Mouse (Mus musculus) limb, embryonic 15.5 days (tissue): Measurements from ENCODE around the gene Gm49380. TPM values are rescaled to one million over a fixed set of nuclear protein-coding genes. Genes with fewer than 3 reads are reported as not detected.
A peak's percentile ranks its signal among the peaks of the same experiment; 100 is the strongest.

ENCODE experiments used
- ATAC-seq: fragments of 200-750 bp; cut with Nextera tagmentation; 2 replicates; pipeline ENCODE4 v1.8.0; 2017; ENCODE audit warnings: low read depth, moderate TSS enrichment; ENCODE audit not compliant: insufficient number of reproducible peaks, low FRiP score, low TSS enrichment
- H3K27ac ChIP-seq: fragments of 300-500 bp; sonication (generic); 2 replicates; pipeline ENCODE4 v1.5.1; 2015; ENCODE audit warnings: moderate library complexity, mild to moderate bottlenecking, inconsistent platforms
- H3K27me3 ChIP-seq: fragments of 300-500 bp; sonication (generic); 2 replicates; pipeline ENCODE4 v1.6.1; 2015; ENCODE audit warnings: inconsistent platforms
- H3K36me3 ChIP-seq: fragments of 300-500 bp; sonication (generic); 2 replicates; pipeline ENCODE4 v1.6.1; 2015; ENCODE audit warnings: inconsistent platforms
- H3K4me1 ChIP-seq: fragments of 300-500 bp; sonication (generic); 2 replicates; pipeline ENCODE4 v1.6.1; 2015; ENCODE audit warnings: inconsistent platforms
- H3K4me2 ChIP-seq: fragments of 300-500 bp; sonication (generic); 2 replicates; pipeline ENCODE4 v1.6.1; 2015; ENCODE audit warnings: mild to moderate bottlenecking, inconsistent platforms
- H3K4me3 ChIP-seq: fragments of 300-500 bp; sonication (generic); 2 replicates; pipeline ENCODE4 v1.5.1; 2015; ENCODE audit warnings: mild to moderate bottlenecking, inconsistent platforms
- H3K9ac ChIP-seq: fragments of 300-500 bp; sonication (generic); 2 replicates; pipeline ENCODE4 v1.6.1; 2015; ENCODE audit warnings: inconsistent platforms
- H3K9me3 ChIP-seq: fragments of 300-500 bp; sonication (generic); 2 replicates; pipeline ENCODE4 v1.6.1; 2016; ENCODE audit warnings: inconsistent platforms
- WGBS: fragments of 180-500 bp; shearing (Covaris S2); methylation state at CpG from one replicate; pipeline ENCODE4 v1.1.7; 2015; 5-methylcytosine and 5-hydroxymethylcytosine counted together
- polyA plus RNA-seq: library from polyadenylated mRNA; unstranded; fragments of >200 nt; fragmentation: Nextera tagmentation; extraction: Ambion mirVana; gene quantifications from 2 replicates; pipeline ENCODE4 v1.2.1, GENCODE M21; 2015

Gene Gm49380
- polyA plus RNA-seq, 1 experiment from 2014 or later = 0.28 TPM

GRCm38 (mm10) chr9:44086960-44087359 is 26.3 kb downstream of the Gm49380 start:
- Histone ChIP-seq H3K4me2 (no peak overlapping the region), H3K9ac (no peak overlapping the region), H3K4me1 (peaks cover 45% of the 10 kb centered on the region), H3K27ac (no peak overlapping the region), H3K36me3 (peaks cover 11% of the 10 kb centered on the region), H3K9me3 (no peaks in the 10 kb centered on the region), H3K4me3 (no peak overlapping the region), H3K27me3 (peaks cover 8% of the 10 kb centered on the region; the same call in 1 of the 2 replicates)
- 47% methylated on average over 10 of the region's 10 CpGs for WGBS
- no peak for ATAC-seq

GRCm38 (mm10) chr9:44085741-44086665 is 27.3 kb downstream of the Gm49380 start:
- H3K4me1 ChIP-seq = peaks cover 52% of the 10 kb centered on the region
- WGBS = 68% methylated on average over 15 of the region's 15 CpGs
- H3K27me3 ChIP-seq = peaks cover 8% of the 10 kb centered on the region; the same call in 1 of the 2 replicates
- no peak for ATAC-seq
- no peaks in the 10 kb centered on the region for H3K9me3 ChIP-seq
- no peak overlapping the region for H3K9ac ChIP-seq
- peaks cover 2% of the 10 kb centered on the region for H3K36me3 ChIP-seq
- peak overlapping the region; percentile 98; the same call in 1 of the 2 replicates for H3K4me2 ChIP-seq
- H3K27ac ChIP-seq = no peak overlapping the region
- peak overlapping the region; percentile 61; the same call in 1 of the 2 replicates for H3K4me3 ChIP-seq

GRCm38 (mm10) chr9:44085276-44085675 is 28.0 kb downstream of the Gm49380 start:
- Histone ChIP-seq H3K9me3 (no peaks in the 10 kb centered on the region), H3K36me3 (no peaks in the 10 kb centered on the region), H3K27ac (no peak overlapping the region), H3K4me3 (peak overlapping the region; percentile 61), H3K4me2 (peak overlapping the region; percentile 98), H3K27me3 (peaks cover 8% of the 10 kb centered on the region; the same call in 1 of the 2 replicates), H3K9ac (peak overlapping the region; percentile 47), H3K4me1 (peaks cover 59% of the 10 kb centered on the region)
- WGBS = 4% methylated on average over 10 of the region's 10 CpGs
- no peak for ATAC-seq

GRCm38 (mm10) chr9:44084659-44085229 is 28.6 kb downstream of the Gm49380 start:
- H3K4me3 ChIP-seq = peak overlapping the region; percentile 61
- no peaks in the 10 kb centered on the region for H3K36me3 ChIP-seq
- WGBS = under 1% methylated on average over 62 of the region's 62 CpGs
- ATAC-seq = peak; percentile 52
- H3K27ac ChIP-seq = no peak overlapping the region
- H3K4me1 ChIP-seq = peaks cover 63% of the 10 kb centered on the region
- peak overlapping the region; percentile 47 for H3K9ac ChIP-seq
- H3K9me3 ChIP-seq = no peaks in the 10 kb centered on the region
- peak overlapping the region; percentile 98 for H3K4me2 ChIP-seq
- peaks cover 8% of the 10 kb centered on the region; the same call in 1 of the 2 replicates for H3K27me3 ChIP-seq

GRCm38 (mm10) chr9:44084236-44084635 is 29.1 kb downstream of the Gm49380 start:
- H3K9me3 ChIP-seq = no peaks in the 10 kb centered on the region
- H3K9ac ChIP-seq = peak overlapping the region; percentile 47
- no peaks in the 10 kb centered on the region for H3K36me3 ChIP-seq
- 0 out of 2 replicates have a peak overlapping the region, but pooled peaks have one; percentile 5 for H3K27ac ChIP-seq
- H3K4me2 ChIP-seq = peak overlapping the region; percentile 98
- peak overlapping the region; percentile 61 for H3K4me3 ChIP-seq
- no peak for ATAC-seq
- under 1% methylated on average over 14 of the region's 14 CpGs for WGBS
- peaks cover 8% of the 10 kb centered on the region; the same call in 1 of the 2 replicates for H3K27me3 ChIP-seq
- peaks cover 67% of the 10 kb centered on the region for H3K4me1 ChIP-seq

- Histone ChIP-seq H3K9me3 (no peaks in the 10 kb centered on the region), H3K4me1 (peaks cover 71% of the 10 kb centered on the region), H3K36me3 (no peaks in the 10 kb centered on the region), H3K9ac (no peak overlapping the region), H3K27me3 (peaks cover 8% of the 10 kb centered on the region; the same call in 1 of the 2 replicates), H3K4me2 (peak overlapping the region; percentile 98), H3K27ac (0 out of 2 replicates have a peak overlapping the region, but pooled peaks have one; percentile 5), H3K4me3 (peak overlapping the region; percentile 61; the same call in 1 of the 2 replicates)
- 13% methylated on average over 23 of the region's 23 CpGs for WGBS
- no peak for ATAC-seq
These were observed 29.7 kb downstream of the Gm49380 start for GRCm38 (mm10) chr9:44083392-44084121.

- Histone ChIP-seq H3K9me3 (no peaks in the 10 kb centered on the region), H3K4me3 (no peak overlapping the region), H3K4me1 (peaks cover 70% of the 10 kb centered on the region), H3K9ac (no peak overlapping the region), H3K4me2 (no peak overlapping the region), H3K27me3 (peaks cover 8% of the 10 kb centered on the region; the same call in 1 of the 2 replicates), H3K27ac (no peak overlapping the region), H3K36me3 (no peaks in the 10 kb centered on the region)
- no peak for ATAC-seq
- 76% methylated on average over 5 of the region's 5 CpGs for WGBS
These were observed 31.0 kb downstream of the Gm49380 start for GRCm38 (mm10) chr9:44082266-44082665.

- H3K9me3 ChIP-seq = no peaks in the 10 kb centered on the region
- H3K27me3 ChIP-seq = peaks cover 8% of the 10 kb centered on the region; the same call in 1 of the 2 replicates
- no peak overlapping the region for H3K4me2 ChIP-seq
- no peak overlapping the region for H3K9ac ChIP-seq
- H3K4me1 ChIP-seq = peaks cover 66% of the 10 kb centered on the region
- H3K4me3 ChIP-seq = no peak overlapping the region
- ATAC-seq = no peak
- no peaks in the 10 kb centered on the region for H3K36me3 ChIP-seq
- WGBS = 22% methylated on average over 5 of the region's 5 CpGs
- H3K27ac ChIP-seq = no peak overlapping the region
These were observed 31.7 kb downstream of the Gm49380 start for GRCm38 (mm10) chr9:44081581-44081980.

- H3K9ac ChIP-seq = no peak overlapping the region
- H3K4me1 ChIP-seq = peaks cover 62% of the 10 kb centered on the region
- peaks cover 4% of the 10 kb centered on the region; the same call in 1 of the 2 replicates for H3K27me3 ChIP-seq
- H3K4me3 ChIP-seq = no peak overlapping the region
- H3K4me2 ChIP-seq = no peak overlapping the region
- H3K36me3 ChIP-seq = no peaks in the 10 kb centered on the region
- H3K9me3 ChIP-seq = no peaks in the 10 kb centered on the region
- ATAC-seq = no peak
- H3K27ac ChIP-seq = no peak overlapping the region
- WGBS = 58% methylated on average over 5 of the region's 5 CpGs
These were observed 32.3 kb downstream of the Gm49380 start for GRCm38 (mm10) chr9:44080953-44081352.

GRCm38 (mm10) chr9:44079997-44080780 is 33.1 kb downstream of the Gm49380 start:
- Histone ChIP-seq H3K27ac (no peak overlapping the region; the same call in 1 of the 2 replicates), H3K9ac (no peak overlapping the region), H3K4me1 (peaks cover 55% of the 10 kb centered on the region), H3K9me3 (no peaks in the 10 kb centered on the region), H3K36me3 (no peaks in the 10 kb centered on the region), H3K27me3 (no peaks in the 10 kb centered on the region), H3K4me2 (no peak overlapping the region), H3K4me3 (no peak overlapping the region)
- no peak for ATAC-seq
- 56% methylated on average over 10 of the region's 10 CpGs for WGBS
